ENCODE assay signal across 8 mouse cellular contexts in the genomic region with DNA sequence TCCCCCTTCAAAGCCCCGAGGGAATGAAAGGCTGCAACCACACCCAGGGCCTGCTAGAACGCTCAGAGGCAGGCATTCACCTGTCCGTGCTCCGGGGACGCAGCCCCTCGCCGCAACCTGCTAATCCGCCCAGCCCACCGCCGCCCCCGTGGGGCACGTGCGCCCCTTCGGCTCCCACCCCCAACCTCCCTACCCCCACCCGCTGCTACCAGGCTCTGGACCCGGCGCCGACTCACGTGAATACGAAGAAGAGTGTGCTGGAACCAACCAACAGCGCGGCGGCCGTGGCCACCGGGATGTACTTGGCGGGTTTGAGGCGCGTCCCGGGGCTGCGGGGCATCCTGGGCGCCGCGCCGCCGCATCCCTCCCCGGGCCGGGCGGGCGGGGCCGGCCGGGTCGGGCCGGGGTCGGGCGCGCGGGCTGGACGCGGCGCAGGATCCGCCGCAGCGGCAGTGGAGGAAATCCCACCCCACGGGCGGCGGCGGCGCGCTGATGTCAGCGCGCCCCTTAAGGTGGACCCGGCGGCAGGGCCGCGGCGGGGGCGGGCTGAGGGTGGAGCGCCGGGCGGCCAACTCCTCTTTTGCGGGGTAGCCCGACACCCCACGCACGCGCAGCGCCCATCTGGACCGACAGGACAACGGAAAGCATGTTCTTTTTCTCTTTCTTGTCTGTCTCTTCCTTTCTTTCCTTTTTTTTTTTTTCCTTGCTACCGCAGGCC. TPM values are rescaled to one million over a fixed set of nuclear protein-coding genes. Genes with fewer than 3 reads are reported as not detected.
DNase-seq lines count a peak whose midpoint lies in the region; ATAC-seq and TF ChIP-seq lines count a peak whose summit lies in the region.

A gene (minus strand): TSS at position 466 of the 718 bp plus-strand sequence.

- DNase-seq in Muller cell, postnatal 12 days (ENCODE audit: inconsistent ontology term): peak; percentile 89
- DNase-seq in cerebellum, adult 2 months: peak in 1 of 2 experiments; percentile 83
- DNase-seq in gastrocnemius, adult 18-20 months (ENCODE audit: low spot score): peak; percentile 68
- peak; percentile 74 to 78 for DNase-seq in layer of hippocampus, postnatal 36 days
- peak; percentile 80 for DNase-seq in lung, postnatal 25 days (ENCODE audit: low spot score)
- DNase-seq in retina, embryonic 14.5 days (ENCODE audit: low spot score): peak; percentile 75
- DNase-seq in urinary bladder, postnatal 14 days (ENCODE audit: low spot score): peak; percentile 82

- ATAC-seq in hindbrain, embryonic 13.5 days (ENCODE audit: low FRiP score): peak; percentile 86

- H3K36me3 ChIP-seq in hindbrain, embryonic 13.5 days: peaks cover 19% of the 10 kb centered on the region

- H3K4me2 ChIP-seq in hindbrain, embryonic 13.5 days: peak within 1 kb of the TSS; percentile 92

- peak within 1 kb of the TSS; percentile 59 for H3K4me3 ChIP-seq in cerebellum, adult 2 months (replicated peaks; ENCODE audit: insufficient read depth, low read depth, low read length)
- H3K4me3 ChIP-seq in hindbrain, embryonic 13.5 days: peak within 1 kb of the TSS; percentile 92

- no peaks in the 10 kb centered on the region for H3K9me3 ChIP-seq in hindbrain, embryonic 13.5 days

- H3K27ac ChIP-seq in cerebellum, adult 2 months (ENCODE audit: insufficient read depth, low read length): peak within 1 kb of the TSS; percentile 31
- H3K27ac ChIP-seq in hindbrain, embryonic 13.5 days: peak within 1 kb of the TSS; percentile 96

- no peaks in the 10 kb centered on the region for H3K27me3 ChIP-seq in cerebellum, adult 2 months (ENCODE audit: control insufficient read depth, insufficient read depth, low read length)
- no peaks in the 10 kb centered on the region for H3K27me3 ChIP-seq in hindbrain, embryonic 13.5 days

- peak within 1 kb of the TSS; percentile 93 for H3K9ac ChIP-seq in hindbrain, embryonic 13.5 days

- TF ChIP-seq POLR2A in cerebellum, adult 2 months (IDR thresholded peaks at IDR 0.05; ENCODE audit: borderline replicate concordance, insufficient read depth, low read length): peak; percentile 46; the same call in 1 of the 2 replicates

- WGBS in cerebellum, adult 2 months: under 1% methylated on average over 69 of the region's 79 CpGs
- WGBS in hindbrain, embryonic 13.5 days: 1% methylated on average over 43 of the region's 79 CpGs

- peaks cover 28% of the 10 kb centered on the region for H3K4me1 ChIP-seq in cerebellum, adult 2 months (ENCODE audit: control insufficient read depth, insufficient read depth, low read length)
- peaks cover 51% of the 10 kb centered on the region for H3K4me1 ChIP-seq in hindbrain, embryonic 13.5 days (replicated peaks)

- TF ChIP-seq CTCF in cerebellum, adult 2 months (IDR thresholded peaks at IDR 0.05; ENCODE audit: borderline replicate concordance, insufficient read depth, low read depth, low read length): no peak

RNA-seq across cellular contexts. Expression of the gene that starts here (rescaled TPM):
- 74.0 and 85.3 TPM in 2 replicates for polyA plus RNA-seq in cerebellum, adult 2 months (2012; rRNA removed)
- 10 to 100 TPM; 23.7 to 27.3 TPM for total RNA-seq in gastrocnemius, adult 18-20 months (2021)
- polyA plus RNA-seq in hindbrain, embryonic 13.5 days (2015; fragmentation: Nextera tagmentation; extraction: Ambion mirVana): 11.9 and 12.2 TPM in 2 replicates
- 10 to 100 TPM; 68.5 to 70.0 TPM for total RNA-seq in layer of hippocampus, postnatal 36 days (2021)
